Mouse (Mus musculus) limb, embryonic 14.5 days (tissue): ENCODE data around the gene Phb2. TPM values are rescaled to one million over a fixed set of nuclear protein-coding genes. Genes with fewer than 3 reads are reported as not detected.

ENCODE experiments used
- ATAC-seq: fragments of 200-750 bp; cut with Nextera tagmentation; 2 replicates; pipeline ENCODE4 v1.8.0; 2017; ENCODE audit warnings: low read depth, moderate number of reproducible peaks, moderate TSS enrichment; ENCODE audit not compliant: low FRiP score
- DNase-seq: peaks from one replicate; pipeline ENCODE4 v3.0.0-alpha.2; 2015; ENCODE audit warnings: low spot score
- H3K27ac ChIP-seq: fragments of 300-500 bp; sonication (generic); replicated peaks from 2 replicates; pipeline ENCODE4 v1.5.1; 2014; ENCODE audit warnings: low read depth, mild to moderate bottlenecking, low read length, moderate library complexity, mixed read lengths
- H3K27me3 ChIP-seq: fragments of 300-500 bp; sonication (generic); 2 replicates; pipeline ENCODE4 v1.6.1; 2014; ENCODE audit warnings: low read length, mixed read lengths; ENCODE audit not compliant: control insufficient read depth, insufficient read depth
- H3K36me3 ChIP-seq: fragments of 300-500 bp; sonication (generic); 2 replicates; pipeline ENCODE4 v1.6.1; 2014; ENCODE audit warnings: mild to moderate bottlenecking, low read length, moderate library complexity, mixed read lengths; ENCODE audit not compliant: control insufficient read depth, insufficient read depth
- H3K4me1 ChIP-seq: fragments of 300-500 bp; sonication (generic); 2 replicates; pipeline ENCODE4 v1.6.1; 2014; ENCODE audit warnings: antibody characterized with exemption, low read length, mixed read lengths; ENCODE audit not compliant: control insufficient read depth, insufficient read depth
- H3K4me2 ChIP-seq: fragments of 300-500 bp; sonication (generic); replicated peaks from 2 replicates; pipeline ENCODE4 v1.6.1; 2014; ENCODE audit warnings: low read depth, mild to moderate bottlenecking, low read length, moderate library complexity; ENCODE audit not compliant: severe bottlenecking
- H3K4me3 ChIP-seq: fragments of 300-500 bp; sonication (generic); replicated peaks from 2 replicates; pipeline ENCODE4 v1.5.1; 2014; ENCODE audit warnings: low read length
- H3K9ac ChIP-seq: fragments of 300-500 bp; sonication (generic); 2 replicates; pipeline ENCODE4 v1.6.1; 2014; ENCODE audit warnings: mild to moderate bottlenecking, low read depth, low read length, moderate library complexity; ENCODE audit not compliant: severe bottlenecking
- H3K9me3 ChIP-seq: fragments of 300-500 bp; sonication (generic); 2 replicates; pipeline ENCODE4 v1.6.1; 2016; ENCODE audit warnings: low read length; ENCODE audit not compliant: control insufficient read depth
- POLR2A ChIP-seq: fragments of 200-500 bp; IDR thresholded peaks from 2 replicates; pipeline ENCODE4 v1.8.0; 2012; ENCODE audit warnings: inconsistent platforms, mild to moderate bottlenecking, moderate library complexity, borderline replicate concordance; ENCODE audit not compliant: insufficient read depth, insufficient read length; ENCODE audit errors: extremely low read depth
- WGBS: fragments of 180-500 bp; shearing (Covaris S2); extraction: QIAGEN DNeasy Blood & Tissue Kit; methylation state at CpG from one replicate; pipeline ENCODE4 v1.1.7; 2014; 5-methylcytosine and 5-hydroxymethylcytosine counted together
- polyA plus RNA-seq, 2 experiments: library from polyadenylated mRNA; depleted of rRNA in 1 of 2; stranded (reverse) in 1 of 2; unstranded in 1 of 2; fragments of >200 nt; fragmentation: Nextera tagmentation in 1 of 2; extraction: Ambion mirVana in 1 of 2; gene quantifications; 2 replicates each; pipeline versions ENCODE4 v1.2.1 to v1.2.3; 2012 to 2014

Phb2 gene
- polyA plus RNA-seq, 2 experiments, result 205 to 296 TPM

- ATAC-seq (no peak), DNase-seq (no peak)
- Histone ChIP-seq H3K27me3 (no peaks in the 10 kb centered on the region), H3K4me1 (peaks cover 32% of the 10 kb centered on the region), H3K4me2 (no peak overlapping the region; the same call in 1 of the 2 replicates), H3K4me3 (0 out of 2 replicates have a peak overlapping the region, but pooled peaks have one; percentile 3), H3K9ac (no peak overlapping the region), H3K36me3 (peaks cover 27% of the 10 kb centered on the region), H3K27ac (no peak overlapping the region), H3K9me3 (no peaks in the 10 kb centered on the region)
- no peak for TF ChIP-seq POLR2A
- WGBS, result 86% methylated on average over 2 of the region's 2 CpGs
These were observed 41.7 kb downstream of the Phb2 start for GRCm38 (mm10) chr6:124753861-124754260.

GRCm38 (mm10) chr6:124755306-124755705, 43.2 kb downstream of the Phb2 start:
- DNase-seq, result no peak
- H3K9me3 ChIP-seq, result no peaks in the 10 kb centered on the region
- H3K27me3 ChIP-seq, result no peaks in the 10 kb centered on the region
- H3K27ac ChIP-seq, result peak overlapping the region; percentile 98
- H3K4me1 ChIP-seq, result peaks cover 36% of the 10 kb centered on the region
- 3% methylated on average over 3 of the region's 3 CpGs for WGBS
- H3K4me2 ChIP-seq, result peak overlapping the region; percentile 72
- H3K9ac ChIP-seq, result peak overlapping the region; percentile 93
- H3K4me3 ChIP-seq, result peak overlapping the region; percentile 77
- peaks cover 12% of the 10 kb centered on the region for H3K36me3 ChIP-seq
- no peak for TF ChIP-seq POLR2A
- ATAC-seq, result no peak

- Histone ChIP-seq H3K4me3 (peak within 1 kb of the TSS; percentile 77), H3K4me2 (peak within 1 kb of the TSS; percentile 72), H3K27ac (peak within 1 kb of the TSS; percentile 98), H3K36me3 (peaks cover 11% of the 10 kb centered on the region; the same call in 1 of the 2 replicates), H3K4me1 (peaks cover 36% of the 10 kb centered on the region), H3K27me3 (no peaks in the 10 kb centered on the region), H3K9ac (peak within 1 kb of the TSS; percentile 93), H3K9me3 (no peaks in the 10 kb centered on the region)
- under 1% methylated on average over 29 of the region's 100 CpGs for WGBS
- TF ChIP-seq POLR2A, result no peak
- ATAC-seq (peak; percentile 66), DNase-seq (peak; percentile 61)
These were observed 43.9 kb downstream of the Phb2 start, which contains the start of the genes Gm45234 and Atn1 for GRCm38 (mm10) chr6:124755831-124756595. Gene Gm45234 (minus strand): TSS chr6:124756021. Gene Atn1 (minus strand): TSS chr6:124756524.

GRCm38 (mm10) chr6:124756652-124757350, 44.7 kb downstream of the Phb2 start:
- Histone ChIP-seq H3K4me2 (peak overlapping the region; percentile 72), H3K9me3 (no peaks in the 10 kb centered on the region), H3K27me3 (no peaks in the 10 kb centered on the region), H3K4me3 (peak overlapping the region; percentile 77), H3K36me3 (peaks cover 11% of the 10 kb centered on the region; the same call in 1 of the 2 replicates), H3K27ac (peak overlapping the region; percentile 98), H3K4me1 (peaks cover 36% of the 10 kb centered on the region), H3K9ac (peak overlapping the region; percentile 93)
- under 1% methylated on average over 43 of the region's 54 CpGs for WGBS
- 0 out of 2 replicates have a peak, but pooled peaks have one; percentile 14 for TF ChIP-seq POLR2A
- DNase-seq (peak; percentile 85), ATAC-seq (peak; percentile 83)

- WGBS, result 6% methylated on average over 5 of the region's 5 CpGs
- H3K4me1 ChIP-seq, result peaks cover 36% of the 10 kb centered on the region
- DNase-seq, result no peak
These were observed 45.3 kb downstream of the Phb2 start for GRCm38 (mm10) chr6:124757351-124757880.

More at GRCm38 (mm10) chr6:124757351-124757880, 45.3 kb downstream of the Phb2 start:
- H3K36me3 ChIP-seq, result peaks cover 11% of the 10 kb centered on the region; the same call in 1 of the 2 replicates
- no peaks in the 10 kb centered on the region for H3K9me3 ChIP-seq
- H3K27ac ChIP-seq, result peak overlapping the region; percentile 98
- ATAC-seq, result no peak
- peak overlapping the region; percentile 77 for H3K4me3 ChIP-seq
- H3K9ac ChIP-seq, result peak overlapping the region; percentile 93
- TF ChIP-seq POLR2A, result no peak
- peak overlapping the region; percentile 72 for H3K4me2 ChIP-seq
- no peaks in the 10 kb centered on the region for H3K27me3 ChIP-seq
